Mouse (Mus musculus) liver, embryonic 14.5 days (tissue): ENCODE data around the gene Frem1. TPM values are rescaled to one million over a fixed set of nuclear protein-coding genes. Genes with fewer than 3 reads are reported as not detected.

Experiments used
- ATAC-seq: fragments of 200-750 bp; cut with Nextera tagmentation; 2 replicates; pipeline ENCODE4 v1.8.0; 2017; ENCODE audit warnings: moderate number of reproducible peaks, mild to moderate bottlenecking, moderate library complexity; ENCODE audit not compliant: insufficient read depth
- DNase-seq, 3 experiments: peaks; one replicate each; pipeline ENCODE4 v3.0.0-alpha.2; 2012 to 2013; ENCODE audit warnings: low read depth in 3 of 3, low spot score in 3 of 3
- H3K27ac ChIP-seq: fragments of 300-500 bp; sonication (generic); 2 replicates; pipeline ENCODE4 v1.5.1; 2014; ENCODE audit warnings: moderate library complexity, mild to moderate bottlenecking, control low read depth, inconsistent platforms
- H3K27me3 ChIP-seq: fragments of 300-500 bp; sonication (generic); 2 replicates; pipeline ENCODE4 v1.6.1; 2014; ENCODE audit warnings: mild to moderate bottlenecking, low read length, moderate library complexity; ENCODE audit not compliant: control insufficient read depth, insufficient read depth
- H3K36me3 ChIP-seq: fragments of 300-500 bp; sonication (generic); replicated peaks from 2 replicates; pipeline ENCODE4 v1.6.1; 2014; ENCODE audit warnings: low read depth; ENCODE audit not compliant: control insufficient read depth, insufficient read depth
- H3K4me1 ChIP-seq, 2 experiments: fragments of 200-500 bp in 1 of 2; fragments of 300-500 bp in 1 of 2; sonication (generic) in 1 of 2; replicated peaks; 2 replicates each; pipeline ENCODE4 v1.6.1; 2012 to 2014; ENCODE audit warnings: antibody characterized with exemption in 1 of 2, inconsistent platforms in 1 of 2, low read length in 1 of 2; ENCODE audit not compliant: control insufficient read depth in 2 of 2, insufficient read depth in 2 of 2
- H3K4me2 ChIP-seq: fragments of 300-500 bp; sonication (generic); 2 replicates; pipeline ENCODE4 v1.6.1; 2014; ENCODE audit warnings: low read depth, mild to moderate bottlenecking, control low read depth, moderate library complexity
- H3K4me3 ChIP-seq, 2 experiments: fragments of 200-500 bp in 1 of 2; fragments of 300-500 bp in 1 of 2; sonication (generic) in 1 of 2; 2 replicates each; pipeline ENCODE4 v1.5.1; 2012 to 2014; ENCODE audit warnings: low read depth in 2 of 2, low read length in 2 of 2, mild to moderate bottlenecking in 2 of 2, control low read depth in 1 of 2, inconsistent platforms in 1 of 2, moderate library complexity in 1 of 2; ENCODE audit not compliant: insufficient read depth in 1 of 2
- H3K9ac ChIP-seq: fragments of 300-500 bp; sonication (generic); replicated peaks from 2 replicates; pipeline ENCODE4 v1.6.1; 2014; ENCODE audit warnings: mild to moderate bottlenecking, control low read depth, moderate library complexity
- H3K9me3 ChIP-seq: fragments of 300-500 bp; sonication (generic); 2 replicates; pipeline ENCODE4 v1.6.1; 2016; ENCODE audit warnings: low read length, mixed read lengths; ENCODE audit not compliant: control insufficient read depth
- CTCF ChIP-seq: IDR thresholded peaks from 2 replicates; pipeline ENCODE4 v1.5.1; 2016; ENCODE audit warnings: antibody characterized with exemption, low read depth, control low read depth
- EP300 ChIP-seq: IDR thresholded peaks from 2 replicates; pipeline ENCODE4 v1.6.1; 2016; ENCODE audit warnings: antibody characterized with exemption, low read depth
- WGBS: fragments of 180-500 bp; shearing (Covaris S2); extraction: QIAGEN DNeasy Blood & Tissue Kit; methylation state at CpG from one replicate; pipeline ENCODE4 v1.1.7; 2014; ENCODE audit not compliant: insufficient replicate concordance; 5-methylcytosine and 5-hydroxymethylcytosine counted together
- polyA plus RNA-seq, 2 experiments: library from polyadenylated mRNA; depleted of rRNA in 1 of 2; stranded (reverse) in 1 of 2; unstranded in 1 of 2; fragments of >200 nt; fragmentation: Nextera tagmentation in 1 of 2; extraction: Ambion mirVana in 1 of 2; gene quantifications; 2 replicates each; pipeline versions ENCODE4 v1.2.1 to v1.2.3; 2012 to 2014

Gene Frem1
- polyA plus RNA-seq, 2 experiments: 0.76 to 0.93 TPM

GRCm38 (mm10) chr4:82853809-82854208 lies 198.3 kb downstream of the Frem1 start:
- H3K4me1 ChIP-seq: peaks cover 0 to 4% of the 10 kb centered on the region in 2 experiments
- WGBS: 67% methylated on average over 2 of the region's 2 CpGs

DNA sequence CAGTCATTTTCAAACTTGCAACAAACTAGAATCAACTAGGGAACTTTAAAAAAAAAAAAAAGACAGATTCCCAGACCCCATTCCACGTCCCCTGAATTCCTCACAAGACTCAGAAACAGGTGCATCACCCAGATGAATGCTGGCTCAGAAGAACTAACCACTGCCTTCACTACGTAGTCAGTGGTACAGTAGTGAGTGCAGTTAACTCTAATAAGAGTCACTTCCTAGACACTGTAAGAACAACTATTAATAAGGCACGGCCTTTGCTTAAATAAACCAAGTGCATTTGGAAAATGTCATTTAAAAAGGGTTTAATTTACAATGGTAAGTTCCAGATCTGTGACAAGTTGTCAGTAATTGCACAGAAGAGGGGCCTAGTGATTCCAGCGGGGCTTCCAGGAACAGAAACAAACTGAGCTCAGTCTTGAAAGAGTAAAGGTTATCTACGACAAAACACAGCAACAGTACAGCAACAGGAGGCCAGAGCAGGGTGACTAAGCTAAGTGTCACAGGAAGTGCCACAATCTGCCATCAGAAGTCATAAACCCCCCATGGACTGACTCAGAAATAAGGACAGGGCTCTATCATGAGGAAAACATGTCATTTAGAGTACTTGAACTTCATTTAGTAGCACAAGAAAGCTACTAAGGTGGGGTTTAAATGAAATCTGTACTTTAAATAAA lies 203.4 kb downstream of the Frem1 start:
- Histone ChIP-seq H3K4me3 (no peak overlapping the region), H3K9ac (no peak overlapping the region), H3K4me1 (peaks cover 0 to 8% of the 10 kb centered on the region in 2 experiments; a peak in 3 of 4 replicates), H3K4me2 (peak overlapping the region; percentile 33), H3K9me3 (no peaks in the 10 kb centered on the region), H3K27me3 (no peaks in the 10 kb centered on the region), H3K27ac (peak overlapping the region; percentile 35), H3K36me3 (no peaks in the 10 kb centered on the region)
- peak; percentile 75 for ATAC-seq
- WGBS: 16% methylated on average over 5 of the region's 5 CpGs
- TF ChIP-seq EP300: peak; percentile 40
- no peak for TF ChIP-seq CTCF
- DNase-seq: peak in 2 of 3 experiments; percentile 31 to 35

More at GRCm38 (mm10) chr4:82853809-82854208, 198.3 kb downstream of the Frem1 start:
- Histone ChIP-seq H3K4me2 (no peak overlapping the region), H3K27ac (no peak overlapping the region), H3K9me3 (no peaks in the 10 kb centered on the region), H3K4me3 (no peak overlapping the region), H3K36me3 (no peaks in the 10 kb centered on the region), H3K27me3 (no peaks in the 10 kb centered on the region), H3K9ac (no peak overlapping the region)
- ATAC-seq (no peak), DNase-seq (no peak)
- TF ChIP-seq CTCF (no peak), EP300 (no peak)

Other genes with a start within 250 kb of the Frem1 start
- 1.4 and 1.8 TPM in 2 replicates for gene Zdhhc21, start 192.4 kb downstream of the Frem1 start, polyA plus RNA-seq (2012; rRNA removed)
- gene Zdhhc21, start 192.4 kb downstream of the Frem1 start, polyA plus RNA-seq (2014; fragmentation: Nextera tagmentation; extraction: Ambion mirVana): 2.7 and 3.5 TPM in 2 replicates
- gene Cer1, start 167.2 kb downstream of the Frem1 start, polyA plus RNA-seq (2012; rRNA removed): not detected in 2 replicates
- not detected in 2 replicates for gene Cer1, start 167.2 kb downstream of the Frem1 start, polyA plus RNA-seq (2014; fragmentation: Nextera tagmentation; extraction: Ambion mirVana)